Mouse (Mus musculus) G1E-ER4 (cell line): ENCODE results near the gene Abcc2. TPM values are rescaled to one million over a fixed set of nuclear protein-coding genes. Genes with fewer than 3 reads are reported as not detected.

Experiments used
- GATA1 ChIP-seq: IDR thresholded peaks from one replicate; pipeline ENCODE4 v1.8.0; 2012; ENCODE audit warnings: low read length, inconsistent platforms
- polyA plus RNA-seq: library from polyadenylated mRNA; stranded (reverse); fragments of >175 nt; gene quantifications from 2 replicates; pipeline ENCODE4 v1.2.3, GENCODE M21; 2012

Abcc2 gene
- polyA plus RNA-seq, 1 experiment, result not detected

DNA sequence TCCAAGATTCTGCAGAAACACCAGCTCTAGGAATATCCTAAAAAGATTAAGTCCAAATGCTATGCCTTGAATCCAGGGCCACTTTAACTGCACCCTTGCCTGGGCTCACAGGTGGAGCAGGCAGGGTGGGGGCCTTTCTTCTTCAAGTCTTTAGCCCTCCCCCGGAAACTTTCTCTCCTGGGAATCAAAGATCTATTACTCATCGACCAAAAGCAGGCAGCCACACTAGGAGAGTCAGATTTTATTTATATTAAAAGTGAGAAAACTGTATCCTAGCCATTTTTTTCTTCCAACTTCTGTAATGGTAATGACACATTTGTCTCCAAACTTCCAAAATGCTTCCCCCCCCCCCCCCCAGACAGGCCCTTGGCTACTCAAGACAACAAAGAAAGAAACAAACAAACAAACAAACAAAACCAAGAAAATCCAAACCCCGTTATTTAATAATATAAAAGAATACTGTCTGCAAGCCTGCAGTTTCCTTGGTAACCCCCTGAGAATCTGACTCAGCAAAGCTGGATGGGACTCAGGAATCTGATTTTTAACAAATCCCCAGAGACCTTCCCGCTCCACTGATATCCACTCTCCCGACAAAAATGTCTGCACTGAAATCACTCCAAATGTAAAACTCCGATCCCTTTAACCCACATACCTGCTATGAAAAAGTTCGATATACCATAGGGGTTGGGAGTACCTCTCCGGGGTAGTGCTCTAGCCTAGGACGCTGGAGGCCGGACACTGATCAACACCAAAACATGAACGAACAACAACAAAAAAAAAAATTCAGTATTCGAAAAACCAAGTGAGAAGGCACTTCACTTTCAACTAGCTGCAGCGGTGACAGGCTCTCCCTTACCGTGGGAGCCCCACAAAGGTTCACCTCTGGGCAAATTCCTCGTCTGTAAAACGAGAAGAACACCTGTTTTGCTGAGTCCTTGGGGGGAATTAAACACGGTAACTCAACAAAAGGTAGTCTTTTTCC lies 96.4 kb downstream of the Abcc2 start:
- no peak for TF ChIP-seq GATA1

DNA sequence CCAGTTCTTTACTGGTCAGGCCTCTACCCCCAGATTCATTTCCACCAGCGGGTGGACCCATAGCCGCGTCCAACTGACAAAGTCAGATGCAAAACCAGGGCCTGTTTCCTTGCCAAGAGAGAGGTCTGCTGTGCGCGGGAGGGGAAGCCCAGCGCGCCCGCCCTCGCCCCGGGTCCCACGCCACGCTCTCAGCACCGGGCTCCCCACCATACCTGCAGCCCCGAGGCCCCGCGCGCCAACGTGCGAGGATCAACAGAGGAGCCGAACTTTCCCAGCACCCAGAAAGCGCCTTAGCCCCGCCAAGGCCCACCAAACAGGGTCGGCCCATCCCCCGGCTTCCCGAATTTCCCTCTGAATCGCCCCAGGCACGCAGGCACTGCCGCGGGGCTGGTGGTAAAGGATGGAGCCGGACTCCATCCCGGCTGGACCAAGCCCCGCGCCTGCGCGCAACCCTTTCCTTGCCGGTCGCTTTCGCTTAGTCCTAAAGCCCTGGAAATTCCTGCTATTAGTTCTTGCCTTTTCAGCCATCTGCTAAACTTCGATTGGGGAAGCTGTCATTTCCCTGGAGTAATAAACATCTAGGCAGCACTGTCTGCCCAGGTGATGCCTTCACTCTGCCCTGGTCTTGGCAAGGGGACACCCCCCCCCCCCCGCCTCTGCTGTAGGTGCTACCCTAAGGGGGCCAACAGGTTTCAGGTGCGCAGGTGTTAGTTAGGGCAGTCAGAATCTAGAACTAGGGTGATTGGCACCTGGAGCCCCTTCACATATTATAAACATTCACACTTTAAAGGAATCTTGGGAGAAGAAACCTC lies 97.6 kb downstream of the Abcc2 start:
- TF ChIP-seq GATA1, result no peak

DNA sequence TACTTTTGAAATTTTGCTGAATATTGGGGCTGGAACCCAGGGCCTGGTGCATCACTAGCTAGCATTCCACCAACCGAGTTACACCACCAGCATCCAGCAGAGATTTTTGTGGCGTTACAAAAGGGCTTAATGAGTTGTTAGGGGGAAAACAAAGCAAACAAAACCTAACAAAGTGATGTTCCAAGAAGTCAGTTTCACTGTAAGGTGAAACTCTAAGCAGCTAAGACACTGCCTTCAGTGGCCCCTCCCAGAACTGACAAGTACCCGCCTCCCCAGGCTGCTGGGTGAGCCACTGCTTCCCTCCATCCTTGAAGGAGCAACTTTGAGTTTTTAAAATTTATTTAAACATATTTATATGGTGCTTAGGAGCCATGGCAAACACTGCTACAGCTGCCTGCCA lies 98.4 kb downstream of the Abcc2 start:
- no peak for TF ChIP-seq GATA1

DNA sequence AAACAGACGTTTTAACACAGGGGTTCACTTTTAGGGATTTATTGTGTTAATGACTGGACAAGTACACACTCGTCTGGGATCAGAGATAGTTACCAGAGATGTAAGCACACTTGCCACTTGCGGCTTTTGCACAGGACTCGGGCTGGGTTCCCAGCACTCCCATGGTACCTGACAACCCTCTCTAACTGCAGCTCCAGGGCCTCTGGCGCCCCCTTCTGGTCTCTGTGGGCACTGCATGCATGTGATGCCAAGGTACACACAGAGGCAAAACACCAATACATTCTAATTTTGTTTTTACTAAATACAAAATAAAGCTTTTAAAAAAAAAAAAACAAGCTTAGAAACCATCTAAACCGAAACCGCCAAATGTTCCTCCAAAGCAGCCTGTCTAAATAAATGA lies 99.6 kb downstream of the Abcc2 start:
- TF ChIP-seq GATA1, result no peak

DNA sequence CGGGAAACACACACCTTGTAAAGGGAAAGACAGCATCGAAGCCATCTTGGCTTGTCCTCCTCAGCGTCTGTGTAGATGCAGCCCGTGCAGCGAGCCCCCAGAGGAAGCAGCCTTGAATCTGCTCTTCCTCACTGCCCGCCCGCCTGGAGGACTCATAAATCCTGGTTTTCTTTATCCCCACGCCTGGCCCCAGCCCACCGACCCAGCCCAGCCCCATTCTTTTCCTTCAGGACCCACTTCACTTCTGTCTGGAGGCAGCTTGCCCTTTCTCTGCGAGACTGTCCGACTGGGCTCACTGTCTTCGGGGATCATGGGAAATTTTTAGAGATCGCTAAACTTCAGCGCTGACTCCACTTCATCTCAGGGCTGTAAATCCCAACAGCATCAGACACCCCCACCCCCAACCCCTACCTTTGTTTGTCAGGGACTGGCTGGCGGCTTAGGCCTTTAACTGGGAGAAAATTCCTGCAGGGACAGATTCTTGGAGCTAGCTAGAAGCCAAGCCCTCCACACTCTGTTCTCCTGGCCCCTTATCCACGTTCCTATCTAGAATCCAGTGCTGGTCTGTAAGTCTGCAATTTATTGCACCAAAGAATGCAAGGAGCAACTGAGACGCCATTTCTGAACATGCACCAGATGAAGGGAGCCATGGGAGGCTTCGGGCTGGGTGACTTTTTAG lies 101.0 kb downstream of the Abcc2 start:
- TF ChIP-seq GATA1, result no peak

DNA sequence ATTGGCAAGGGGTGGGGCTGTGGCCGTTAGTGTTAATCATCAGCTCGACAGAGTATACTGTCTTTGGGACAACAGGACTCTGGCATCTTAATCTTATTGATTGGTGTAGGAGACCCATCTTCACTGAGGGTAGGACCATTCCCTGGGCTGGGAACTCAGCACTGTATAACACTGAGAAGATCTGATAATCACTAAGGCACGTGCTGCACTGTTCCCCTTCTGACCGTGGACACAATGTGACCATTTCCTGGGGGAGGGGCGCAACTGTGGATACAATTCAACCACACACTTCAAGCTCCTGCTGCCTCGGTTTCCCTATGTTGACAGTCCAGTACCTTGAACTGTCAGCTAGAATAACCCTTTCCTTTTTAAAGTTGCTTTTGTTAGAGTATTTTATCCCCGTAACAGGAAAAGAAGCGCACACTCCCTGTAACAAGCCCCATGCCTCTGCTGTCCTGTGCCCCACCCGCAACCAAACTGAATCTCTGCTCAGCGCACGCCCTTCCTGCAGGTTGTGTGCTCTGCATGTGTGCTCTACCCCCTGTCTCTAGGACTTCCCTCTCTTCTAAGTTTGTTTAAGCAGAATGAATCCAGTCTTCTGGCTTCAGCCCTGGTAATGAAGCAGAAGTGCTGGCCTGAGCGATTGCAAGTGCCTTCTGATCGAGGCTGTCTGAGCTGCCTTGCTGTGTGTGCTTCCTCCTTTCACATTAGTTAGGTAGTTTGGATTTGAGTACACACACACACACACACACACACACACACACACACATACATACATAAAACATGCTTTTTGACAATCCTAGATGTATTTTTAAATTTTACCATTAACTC lies 102.9 kb downstream of the Abcc2 start:
- no peak for TF ChIP-seq GATA1

DNA sequence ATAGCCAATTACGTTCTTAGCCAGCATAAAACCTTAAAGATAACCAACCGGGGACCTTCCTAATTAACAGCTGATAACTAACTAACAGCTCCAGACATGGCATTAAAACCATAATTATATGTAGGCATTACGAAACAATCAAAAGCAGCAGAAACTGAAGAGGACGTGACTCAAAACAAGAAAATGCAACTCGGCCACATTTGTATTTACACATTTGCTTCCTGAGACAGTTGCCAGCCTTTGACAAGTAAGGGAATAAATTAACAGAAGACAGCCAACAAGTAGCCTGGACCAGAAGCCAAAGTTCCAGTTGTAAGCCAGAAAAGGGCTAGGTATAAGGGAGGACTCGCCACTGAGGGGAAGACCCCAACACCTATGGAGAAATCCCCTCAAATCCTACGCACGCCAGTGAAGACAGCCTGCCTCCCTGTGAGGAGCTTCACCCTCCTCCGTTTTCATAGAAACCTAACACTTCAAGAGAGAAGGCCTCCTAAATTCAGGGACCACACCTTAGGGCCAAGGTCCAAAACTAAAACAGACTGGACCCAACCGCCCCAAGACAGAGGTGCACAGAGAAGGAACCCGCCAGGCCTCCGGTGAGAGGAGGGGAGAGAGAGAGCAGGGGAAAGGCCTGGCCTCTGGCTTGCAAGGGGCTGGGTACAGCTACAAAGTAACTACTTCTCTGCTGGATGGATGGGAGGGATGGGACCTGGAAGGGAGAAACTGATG lies 104.5 kb downstream of the Abcc2 start:
- no peak for TF ChIP-seq GATA1

DNA sequence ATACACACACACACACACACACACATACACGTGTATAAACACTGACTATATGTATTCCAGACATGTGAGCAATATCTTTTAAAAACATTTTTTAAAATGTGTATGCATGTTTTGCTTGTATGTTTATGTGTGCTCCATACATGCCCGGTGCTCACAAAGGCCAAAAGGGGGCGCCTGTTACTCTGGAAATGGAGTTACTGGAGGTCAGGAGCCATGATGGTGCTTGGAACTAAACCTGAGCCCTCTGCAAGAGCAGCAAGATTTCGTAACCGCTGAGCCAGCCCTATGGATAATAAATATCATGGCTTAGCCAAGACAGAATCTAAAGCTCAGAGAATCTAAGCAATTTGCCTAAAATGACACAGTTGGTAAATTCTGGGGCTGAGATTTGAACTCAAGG lies 105.2 kb downstream of the Abcc2 start:
- TF ChIP-seq GATA1, result no peak

DNA sequence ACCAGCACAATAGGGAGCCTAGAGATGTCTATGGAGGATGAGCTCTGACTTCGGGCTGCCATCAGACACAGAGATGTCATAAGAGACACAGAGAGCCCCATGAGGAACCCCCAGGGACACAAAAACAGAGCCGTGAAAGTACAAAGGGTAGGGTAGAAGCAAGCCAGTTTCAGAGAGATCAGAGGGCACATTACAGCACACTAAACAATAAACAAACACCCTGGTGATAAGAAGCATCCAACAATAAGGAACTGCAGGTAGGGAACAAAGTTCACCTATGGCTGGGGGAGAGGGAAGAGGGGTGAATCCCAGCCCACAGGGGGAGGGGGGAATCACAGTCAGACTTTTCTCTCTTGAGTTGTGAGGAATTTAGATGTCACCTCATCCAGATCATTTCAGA lies 105.7 kb downstream of the Abcc2 start:
- no peak for TF ChIP-seq GATA1

Other genes starting within 250 kb of the Abcc2 start
- not detected in 2 replicates for gene Nkx2-3, start 169.9 kb upstream of the Abcc2 start, polyA plus RNA-seq
- gene Slc25a28, start 107.3 kb upstream of the Abcc2 start, polyA plus RNA-seq, result 41.9 and 43.3 TPM in 2 replicates
- 1.4 TPM in 2 replicates for gene Entpd7, start 92.5 kb upstream of the Abcc2 start, polyA plus RNA-seq
- 2.8 and 4.5 TPM in 2 replicates for gene Cutc, start 29.2 kb upstream of the Abcc2 start, polyA plus RNA-seq
- 5.7 and 6.1 TPM in 2 replicates for gene Cox15, start 29.2 kb upstream of the Abcc2 start, polyA plus RNA-seq
- not detected in 2 replicates for gene Dnmbp, start 158.0 kb downstream of the Abcc2 start, polyA plus RNA-seq
- not detected in 2 replicates for gene Cpn1, start 204.4 kb downstream of the Abcc2 start, polyA plus RNA-seq
- gene Cyp2c23, start 247.0 kb downstream of the Abcc2 start, polyA plus RNA-seq, result not detected in 2 replicates